Mouse (Mus musculus): ENCODE results near the gene Agps. TPM values are rescaled to one million over a fixed set of nuclear protein-coding genes. Genes with fewer than 3 reads are reported as not detected.
"Not testable (repeated sequence)": the region's sequence is repeated elsewhere in the genome, so short reads cannot be mapped to it uniquely, and the experiment has no call there.

The Agps gene
- total RNA-seq, 2 experiments from 2014 or later, result 38.6 to 39.2 TPM

DNA sequence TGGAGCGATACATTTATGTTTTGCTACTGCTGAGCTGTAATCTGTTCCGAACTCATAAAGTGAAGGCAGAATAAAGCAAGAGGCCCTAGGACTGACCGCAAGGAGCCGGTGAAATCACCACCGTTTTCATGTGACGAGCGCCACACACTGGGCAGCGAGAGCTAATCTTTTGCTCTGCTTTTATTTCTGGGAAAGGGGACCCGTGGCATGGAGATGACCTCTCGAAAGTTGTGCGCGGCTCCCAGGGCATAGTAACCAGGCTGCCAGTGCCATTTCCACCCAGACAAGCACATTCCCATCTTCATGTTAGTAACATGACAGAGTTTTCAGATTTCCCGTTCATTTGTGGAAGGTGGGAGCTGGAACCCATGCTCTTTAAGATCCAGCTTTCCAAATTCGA lies 132.5 kb downstream of the Agps start:
- intact Hi-C loops (cut with DNase I), result loop anchor here (5.0 kb wide), 3 partner anchors 37 to 362 kb away; partner anchors contain the start of gene Nfe2l2
- DNase-seq, result peak; percentile 67 to 80

DNA sequence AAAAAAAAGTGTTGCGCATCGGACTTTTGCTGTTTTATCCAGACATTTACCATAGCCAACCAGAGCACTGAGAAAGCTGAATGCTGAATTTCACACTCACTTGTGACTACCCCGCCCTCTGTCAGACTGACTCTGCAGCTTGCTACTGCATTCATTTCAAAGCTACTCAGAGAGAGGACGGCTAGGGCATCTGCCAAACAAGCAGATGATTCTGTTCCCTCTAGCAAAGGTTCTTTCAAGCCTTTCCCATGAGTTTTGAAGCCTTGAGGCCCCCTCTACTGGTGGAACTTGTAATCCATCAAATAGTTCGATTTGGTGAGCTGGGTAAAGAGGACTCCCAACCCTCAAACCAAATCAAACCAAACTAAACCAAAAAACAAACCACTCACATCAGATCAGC lies 133.0 kb downstream of the Agps start:
- peak; percentile 50 to 74 for DNase-seq
- intact Hi-C loops (cut with DNase I), result loop anchor here (1.0 to 5.0 kb wide), 5 partner anchors 38 to 363 kb away; partner anchors contain the start of gene Nfe2l2

DNA sequence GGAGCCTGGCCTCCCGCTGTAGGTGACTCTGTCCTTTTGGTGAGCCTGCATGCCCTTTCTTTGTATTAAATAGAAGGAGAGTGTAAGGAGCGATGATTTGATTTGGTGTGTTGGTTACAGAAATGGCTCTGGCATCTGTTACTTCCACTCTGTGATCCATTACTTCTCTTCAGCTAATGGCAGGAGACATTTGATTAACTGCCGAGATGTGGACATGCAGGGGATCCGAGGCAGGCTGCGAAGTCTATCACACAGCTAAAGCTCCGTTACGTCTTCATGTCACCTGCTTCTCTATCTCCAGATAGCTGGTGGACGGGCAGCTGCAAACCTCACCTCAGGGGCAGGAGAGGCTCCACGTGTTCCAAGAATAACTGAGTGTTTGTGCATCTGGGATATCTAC lies 142.2 kb downstream of the Agps start:
- DNase-seq, result no peak
- intact Hi-C loops (cut with DNase I), result no loop called here

DNA sequence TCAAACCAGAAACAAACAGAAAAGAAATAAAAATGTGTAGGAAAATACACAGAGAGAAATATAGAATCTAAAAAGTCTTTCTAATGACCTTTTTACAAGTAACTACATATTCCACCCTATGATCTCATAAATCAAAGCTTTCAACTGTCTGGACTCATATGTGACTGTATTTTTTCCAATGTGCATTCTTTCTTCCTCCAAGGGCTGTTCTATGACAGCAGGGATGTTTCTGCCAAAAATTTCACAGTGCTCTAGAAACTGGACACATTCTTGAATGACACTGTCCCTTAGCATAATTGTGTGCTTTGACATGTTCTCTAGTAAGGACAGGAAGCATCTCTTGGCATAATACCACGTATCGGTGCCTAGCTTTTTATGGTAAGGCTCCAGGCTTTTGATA lies 144.1 kb downstream of the Agps start:
- intact Hi-C loops (cut with DNase I); DNase-seq: not testable (repeated sequence)

DNA sequence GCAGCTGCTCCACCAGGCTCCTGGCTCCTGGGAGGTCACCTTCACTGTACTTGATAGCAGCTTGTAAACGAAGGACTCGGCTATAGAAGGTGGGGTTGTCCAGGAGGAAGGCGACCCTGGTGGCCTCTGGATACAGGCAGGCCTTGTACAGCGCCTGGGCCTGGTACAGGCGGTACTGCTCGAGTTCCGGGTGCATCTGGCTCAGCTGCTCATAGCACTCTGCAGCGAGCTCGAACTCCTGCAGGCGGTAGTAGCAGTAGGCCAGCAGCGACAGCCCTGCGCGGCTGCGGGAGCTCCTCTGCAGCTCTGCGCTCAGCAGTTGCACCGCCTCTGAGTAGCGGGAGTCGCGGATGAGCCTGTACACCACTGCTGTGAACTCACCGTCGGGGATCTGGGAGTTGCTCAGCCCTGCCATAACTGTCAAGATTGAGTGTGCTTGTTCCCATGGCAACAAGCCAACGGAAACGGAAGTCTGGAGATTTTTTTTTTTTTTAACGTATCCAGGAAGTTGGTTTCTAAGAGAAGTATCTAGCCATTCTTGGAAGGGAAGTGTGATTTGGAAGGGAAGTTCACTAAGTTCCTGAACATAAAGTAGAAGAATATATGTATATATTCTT lies 145.9 kb downstream of the Agps start, which contains the start of gene Ttc30a2:
Gene Ttc30a2 (minus strand): TSS at position 419 of the 617 bp plus-strand sequence.
- DNase-seq, result peak; percentile 31 to 63
- intact Hi-C loops (cut with DNase I), result not testable (repeated sequence)

Other genes with a start within 250 kb of the Agps start
- gene Hnrnpa3, start 172.9 kb upstream of the Agps start, total RNA-seq (2021), result 100 to 1,000 TPM; 192 to 229 TPM
- gene Nfe2l2, start 127.5 kb upstream of the Agps start, total RNA-seq (2021), result 10 to 100 TPM; 67.5 to 78.8 TPM
- gene Ttc30b, start 106.4 kb downstream of the Agps start, total RNA-seq (2021), result 10 to 100 TPM; 11.0 to 13.7 TPM
- gene Ttc30a2, start 146.0 kb downstream of the Agps start, total RNA-seq (2021), result 1 to 10 TPM; 1.1 TPM
- 1 to 10 TPM; 1.9 to 2.4 TPM for gene Ttc30a1, start 149.8 kb downstream of the Agps start, total RNA-seq (2021)

Measured in heart, postnatal 14 days (tissue).